Mouse (Mus musculus): ENCODE data around the gene Ubqln4. TPM values are rescaled to one million over a fixed set of nuclear protein-coding genes. Genes with fewer than 3 reads are reported as not detected.

Gene Ubqln4
- polyA plus RNA-seq, 1 experiment from 2014 or later = 62.6 TPM

DNA sequence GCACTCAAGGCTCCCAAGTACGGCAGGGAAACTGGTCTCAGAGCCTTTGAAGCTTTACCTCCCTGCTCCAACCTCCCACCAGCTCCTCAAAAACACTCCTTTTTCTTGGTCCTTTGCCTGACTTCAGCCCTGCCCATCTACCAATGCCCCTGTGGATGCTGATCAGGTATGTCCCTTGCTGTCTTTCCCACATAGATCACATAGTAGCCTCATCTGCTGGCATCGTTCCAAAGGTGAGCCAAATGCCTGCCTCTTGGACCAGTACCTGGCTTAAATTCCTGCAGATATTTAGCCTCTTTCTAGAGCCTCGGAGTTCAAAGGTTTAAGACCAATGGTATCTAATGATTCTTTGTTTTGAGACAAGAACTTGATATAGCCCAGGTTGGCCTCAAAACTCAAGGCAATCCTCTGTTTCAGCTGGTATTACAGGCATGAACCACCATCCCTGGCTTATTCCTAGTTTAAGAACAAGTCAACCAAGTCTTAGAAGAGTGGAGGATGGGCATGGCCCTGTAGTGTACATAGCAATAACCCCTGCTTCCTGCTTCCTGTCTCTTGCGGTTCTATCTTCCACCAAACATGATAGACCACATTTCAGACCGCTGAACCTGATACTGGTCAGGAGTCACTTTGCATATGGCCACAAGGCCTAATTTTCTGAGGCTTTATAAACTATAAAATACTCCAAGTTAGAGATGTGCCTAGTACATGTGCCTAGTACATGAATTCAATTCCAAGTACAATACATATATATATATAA, 9.7 kb upstream of the Ubqln4 start:
- H3K4me2 ChIP-seq = no peak overlapping the region
- peaks cover 17% of the 10 kb centered on the region for H3K4me1 ChIP-seq (replicated peaks)
- H3K9ac ChIP-seq (replicated peaks) = no peak overlapping the region
- no peaks in the 10 kb centered on the region for H3K27me3 ChIP-seq
- H3K36me3 ChIP-seq = peaks cover 27% of the 10 kb centered on the region
- ATAC-seq (ENCODE audit: insufficient number of reproducible peaks, insufficient read depth, low FRiP score, low TSS enrichment, low read depth) = no peak
- H3K9me3 ChIP-seq = no peaks in the 10 kb centered on the region
- H3K4me3 ChIP-seq (replicated peaks) = no peak overlapping the region
- 70% methylated on average over 5 of the region's 5 CpGs for WGBS
- H3K27ac ChIP-seq = no peak overlapping the region

DNA sequence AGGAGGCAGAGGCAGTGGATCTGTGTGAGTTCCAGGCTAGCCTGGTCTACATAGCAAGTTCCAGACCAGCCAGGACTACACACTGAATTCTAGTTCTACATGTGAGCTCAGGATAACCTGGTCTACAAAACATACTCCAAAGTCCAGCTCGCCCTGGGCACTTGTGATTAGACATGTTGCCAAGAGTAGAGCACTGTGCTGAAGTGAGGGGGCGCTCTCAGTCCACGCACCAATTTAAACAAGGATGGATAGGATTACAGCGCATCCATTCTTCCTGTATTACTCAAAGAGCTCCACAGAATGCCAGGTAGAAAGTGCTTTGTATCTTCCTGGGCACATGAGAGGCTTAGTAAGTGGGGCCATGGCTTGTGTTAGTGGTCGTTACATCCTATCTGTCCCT, 9.0 kb upstream of the Ubqln4 start:
- H3K4me1 ChIP-seq (replicated peaks) = peaks cover 13% of the 10 kb centered on the region
- H3K9ac ChIP-seq (replicated peaks) = no peak overlapping the region
- H3K4me3 ChIP-seq (replicated peaks) = no peak overlapping the region

GRCm38 (mm10) chr3:88544955-88545591, 8.5 kb upstream of the Ubqln4 start:
- ATAC-seq (ENCODE audit: insufficient number of reproducible peaks, insufficient read depth, low FRiP score, low TSS enrichment, low read depth) = no peak
- 52% methylated on average over 20 of the region's 20 CpGs for WGBS
- no peak overlapping the region; the same call in 1 of the 2 replicates for H3K9ac ChIP-seq (replicated peaks)
- H3K9me3 ChIP-seq = no peaks in the 10 kb centered on the region
- peak overlapping the region; percentile 5; the same call in 1 of the 2 replicates for H3K27ac ChIP-seq
- H3K27me3 ChIP-seq = no peaks in the 10 kb centered on the region
- no peak overlapping the region for H3K4me2 ChIP-seq
- H3K4me1 ChIP-seq (replicated peaks) = peaks cover 10% of the 10 kb centered on the region
- no peak overlapping the region for H3K4me3 ChIP-seq (replicated peaks)
- peaks cover 18% of the 10 kb centered on the region for H3K36me3 ChIP-seq

More for the DNA sequence above, 9.0 kb upstream of the Ubqln4 start:
- Histone ChIP-seq H3K27ac (no peak overlapping the region), H3K36me3 (peaks cover 23% of the 10 kb centered on the region), H3K27me3 (no peaks in the 10 kb centered on the region), H3K4me2 (no peak overlapping the region), H3K9me3 (no peaks in the 10 kb centered on the region)
- 41% methylated on average over 5 of the region's 5 CpGs for WGBS
- no peak for ATAC-seq (ENCODE audit: insufficient number of reproducible peaks, insufficient read depth, low FRiP score, low TSS enrichment, low read depth)

- Histone ChIP-seq H3K4me3 (replicated peaks) (no peak overlapping the region), H3K27me3 (no peaks in the 10 kb centered on the region), H3K4me1 (replicated peaks) (peaks cover 15% of the 10 kb centered on the region), H3K36me3 (no peaks in the 10 kb centered on the region), H3K27ac (no peak overlapping the region), H3K4me2 (no peak overlapping the region), H3K9me3 (no peaks in the 10 kb centered on the region), H3K9ac (replicated peaks) (no peak overlapping the region)
- no peak for ATAC-seq (ENCODE audit: insufficient number of reproducible peaks, insufficient read depth, low FRiP score, low TSS enrichment, low read depth)
- WGBS = 72% methylated on average over 6 of the region's 6 CpGs
These were observed 6.7 kb upstream of the Ubqln4 start for GRCm38 (mm10) chr3:88546674-88547418.

GRCm38 (mm10) chr3:88548180-88548917, 5.2 kb upstream of the Ubqln4 start, which contains the start of gene Rab25:
Gene Rab25 (minus strand): TSS chr3:88548300.
- H3K4me2 ChIP-seq = no peak within 1 kb of the TSS

GRCm38 (mm10) chr3:88551586-88551985, 2.0 kb upstream of the Ubqln4 start:
- H3K4me1 ChIP-seq (replicated peaks) = peaks cover 22% of the 10 kb centered on the region
- peaks cover 13% of the 10 kb centered on the region for H3K36me3 ChIP-seq
- H3K9me3 ChIP-seq = no peaks in the 10 kb centered on the region
- no peaks in the 10 kb centered on the region for H3K27me3 ChIP-seq
- peak overlapping the region; percentile 60; the same call in 1 of the 2 replicates for H3K9ac ChIP-seq (replicated peaks)
- WGBS = 90% methylated on average over 4 of the region's 4 CpGs
- no peak for ATAC-seq (ENCODE audit: insufficient number of reproducible peaks, insufficient read depth, low FRiP score, low TSS enrichment, low read depth)
- peak overlapping the region; percentile 71 for H3K4me2 ChIP-seq
- H3K27ac ChIP-seq = 0 out of 2 replicates have a peak overlapping the region, but pooled peaks have one; percentile 17
- H3K4me3 ChIP-seq (replicated peaks) = peak overlapping the region; percentile 86

More at GRCm38 (mm10) chr3:88548180-88548917, 5.2 kb upstream of the Ubqln4 start, which contains the start of gene Rab25:
- H3K27me3 ChIP-seq = no peaks in the 10 kb centered on the region
- H3K4me1 ChIP-seq (replicated peaks) = peaks cover 20% of the 10 kb centered on the region
- no peak for ATAC-seq (ENCODE audit: insufficient number of reproducible peaks, insufficient read depth, low FRiP score, low TSS enrichment, low read depth)
- no peaks in the 10 kb centered on the region for H3K9me3 ChIP-seq
- H3K27ac ChIP-seq = peak within 1 kb of the TSS; percentile 7; the same call in 1 of the 2 replicates
- 0 out of 2 replicates have a peak within 1 kb of the TSS, but pooled peaks have one; percentile 3 for H3K4me3 ChIP-seq (replicated peaks)
- whole genome bisulfite sequencing = 42% methylated on average over 18 of the region's 18 CpGs
- no peaks in the 10 kb centered on the region for H3K36me3 ChIP-seq
- H3K9ac ChIP-seq (replicated peaks) = no peak within 1 kb of the TSS

GRCm38 (mm10) chr3:88552082-88552645, 1.4 kb upstream of the Ubqln4 start:
- Histone ChIP-seq H3K4me3 (replicated peaks) (peak overlapping the region; percentile 86), H3K9ac (replicated peaks) (peak overlapping the region; percentile 60), H3K36me3 (peaks cover 19% of the 10 kb centered on the region), H3K9me3 (no peaks in the 10 kb centered on the region), H3K4me2 (peak overlapping the region; percentile 71), H3K27ac (peak overlapping the region; percentile 74), H3K4me1 (replicated peaks) (peaks cover 22% of the 10 kb centered on the region), H3K27me3 (no peaks in the 10 kb centered on the region)
- ATAC-seq (ENCODE audit: insufficient number of reproducible peaks, insufficient read depth, low FRiP score, low TSS enrichment, low read depth) = no peak
- WGBS = 24% methylated on average over 16 of the region's 16 CpGs

GRCm38 (mm10) chr3:88552676-88553524, 658 bp upstream of the Ubqln4 start, which contains the start of gene Lamtor2:
Gene Lamtor2 (minus strand): TSS chr3:88553074.
- Histone ChIP-seq H3K9ac (replicated peaks) (peak within 1 kb of the TSS; percentile 86), H3K4me3 (replicated peaks) (peak within 1 kb of the TSS; percentile 86), H3K4me2 (peak within 1 kb of the TSS; percentile 71), H3K27ac (peak within 1 kb of the TSS; percentile 95), H3K27me3 (no peaks in the 10 kb centered on the region), H3K36me3 (peaks cover 26% of the 10 kb centered on the region), H3K9me3 (no peaks in the 10 kb centered on the region), H3K4me1 (replicated peaks) (peaks cover 22% of the 10 kb centered on the region)
- under 1% methylated on average over 48 of the region's 48 CpGs for WGBS
- ATAC-seq (ENCODE audit: insufficient number of reproducible peaks, insufficient read depth, low FRiP score, low TSS enrichment, low read depth) = peak; percentile 90

- WGBS = under 1% methylated on average over 38 of the region's 41 CpGs
- Histone ChIP-seq H3K4me3 (replicated peaks) (peak overlapping the region; percentile 86), H3K9ac (replicated peaks) (peak overlapping the region; percentile 86), H3K4me1 (replicated peaks) (peaks cover 20% of the 10 kb centered on the region), H3K4me2 (peak overlapping the region; percentile 71), H3K27ac (peak overlapping the region; percentile 95), H3K9me3 (no peaks in the 10 kb centered on the region), H3K36me3 (peaks cover 38% of the 10 kb centered on the region), H3K27me3 (no peaks in the 10 kb centered on the region)
- ATAC-seq (ENCODE audit: insufficient number of reproducible peaks, insufficient read depth, low FRiP score, low TSS enrichment, low read depth) = peak; percentile 26
These were observed 475 bp downstream of the Ubqln4 start for GRCm38 (mm10) chr3:88553880-88554586.
